Mouse (Mus musculus): ENCODE measurements around the gene Prl8a6. TPM values are rescaled to one million over a fixed set of nuclear protein-coding genes. Genes with fewer than 3 reads are reported as not detected.

Prl8a6 gene
- not detected in 2 replicates for polyA plus RNA-seq (2015; fragmentation: Nextera tagmentation; extraction: Ambion mirVana)

- H3K27me3 ChIP-seq: no peaks in the 10 kb centered on the region
- no peak within 1 kb of the TSS for H3K9ac ChIP-seq
- WGBS: 86% methylated on average over 3 of the region's 3 CpGs
- no peaks in the 10 kb centered on the region for H3K9me3 ChIP-seq
- H3K36me3 ChIP-seq: no peaks in the 10 kb centered on the region
- H3K27ac ChIP-seq: no peak within 1 kb of the TSS
- H3K4me1 ChIP-seq: no peaks in the 10 kb centered on the region
- H3K4me3 ChIP-seq: no peak within 1 kb of the TSS
- H3K4me2 ChIP-seq (replicated peaks): no peak within 1 kb of the TSS
- ATAC-seq (ENCODE audit: low FRiP score, low read depth): no peak
These were observed at the start of gene Prl8a6 for GRCm38 (mm10) chr13:27438588-27438987. Prl8a6 (minus strand) TSS chr13:27438688.

DNA sequence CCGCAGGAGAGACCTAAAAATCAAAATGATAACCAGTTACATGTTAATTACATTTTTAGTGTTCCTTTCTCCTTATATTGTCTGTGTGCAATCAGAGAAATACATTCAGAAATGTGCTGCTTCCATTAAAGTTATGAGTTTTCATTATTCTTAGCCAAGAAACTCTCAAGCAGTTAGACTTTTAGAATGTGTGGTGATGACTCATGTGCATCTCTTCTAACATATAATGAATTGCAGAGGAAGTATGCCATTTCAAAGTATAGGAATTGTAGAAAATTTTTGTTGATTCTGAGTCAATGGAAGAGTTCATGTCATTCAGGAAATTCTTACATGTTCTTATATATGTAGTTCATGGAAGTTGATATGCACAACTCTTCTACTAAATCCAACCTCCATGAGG is 5.3 kb downstream of the Prl8a6 start:
- Histone ChIP-seq H3K27me3 (no peaks in the 10 kb centered on the region), H3K9ac (no peak overlapping the region), H3K4me2 (replicated peaks) (no peak overlapping the region), H3K9me3 (no peaks in the 10 kb centered on the region), H3K4me3 (no peak overlapping the region), H3K36me3 (no peaks in the 10 kb centered on the region), H3K4me1 (no peaks in the 10 kb centered on the region), H3K27ac (no peak overlapping the region)
- 85% methylated on average over 1 of the region's 1 CpGs for WGBS
- no peak for ATAC-seq (ENCODE audit: low FRiP score, low read depth)

- H3K27me3 ChIP-seq: no peaks in the 10 kb centered on the region
- no peak overlapping the region for H3K27ac ChIP-seq
- no peak overlapping the region for H3K4me2 ChIP-seq (replicated peaks)
- no peaks in the 10 kb centered on the region for H3K36me3 ChIP-seq
- H3K4me3 ChIP-seq: no peak overlapping the region
- no peak for ATAC-seq (ENCODE audit: low FRiP score, low read depth)
- H3K4me1 ChIP-seq: no peaks in the 10 kb centered on the region
- no peaks in the 10 kb centered on the region for H3K9me3 ChIP-seq
- H3K9ac ChIP-seq: no peak overlapping the region
These were observed 24.8 kb downstream of the Prl8a6 start for GRCm38 (mm10) chr13:27413640-27414039.

DNA sequence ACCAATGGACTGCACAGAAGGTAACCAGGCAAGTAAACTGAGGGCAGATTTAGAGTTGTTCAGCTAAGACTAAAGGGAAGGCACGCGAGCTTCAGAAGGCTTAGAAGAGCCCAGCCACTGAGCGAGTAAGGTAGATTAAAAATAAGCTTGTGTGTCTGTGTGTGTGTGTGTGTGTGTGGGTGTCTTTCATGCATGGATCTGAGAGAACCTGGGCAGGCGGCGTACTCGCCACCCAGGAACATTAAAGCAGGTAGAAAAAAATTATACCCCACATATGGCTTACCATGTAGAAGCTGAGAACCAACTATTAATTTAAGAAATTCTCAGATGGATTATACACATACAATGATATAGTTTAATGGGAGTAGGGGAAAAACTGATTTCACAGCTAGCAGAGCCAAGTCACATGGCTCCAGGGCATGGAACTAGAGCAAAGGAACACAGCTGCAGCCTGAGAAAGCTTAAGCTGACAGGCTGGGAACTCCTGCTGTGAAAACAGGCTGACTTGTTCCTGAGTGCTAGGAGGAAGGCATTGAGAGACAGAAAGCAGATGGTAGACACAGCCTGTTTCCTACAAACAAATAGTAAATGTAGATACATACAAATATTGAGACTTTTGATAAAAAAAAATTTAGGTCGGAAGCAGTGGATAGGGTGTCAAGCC is 39.3 kb downstream of the Prl8a6 start:
- Histone ChIP-seq H3K9me3 (no peaks in the 10 kb centered on the region), H3K4me3 (no peak overlapping the region), H3K9ac (no peak overlapping the region), H3K27ac (no peak overlapping the region), H3K4me1 (no peaks in the 10 kb centered on the region), H3K36me3 (no peaks in the 10 kb centered on the region), H3K4me2 (replicated peaks) (no peak overlapping the region), H3K27me3 (no peaks in the 10 kb centered on the region)
- 80% methylated on average over 7 of the region's 7 CpGs for WGBS
- ATAC-seq (ENCODE audit: low FRiP score, low read depth): no peak

DNA sequence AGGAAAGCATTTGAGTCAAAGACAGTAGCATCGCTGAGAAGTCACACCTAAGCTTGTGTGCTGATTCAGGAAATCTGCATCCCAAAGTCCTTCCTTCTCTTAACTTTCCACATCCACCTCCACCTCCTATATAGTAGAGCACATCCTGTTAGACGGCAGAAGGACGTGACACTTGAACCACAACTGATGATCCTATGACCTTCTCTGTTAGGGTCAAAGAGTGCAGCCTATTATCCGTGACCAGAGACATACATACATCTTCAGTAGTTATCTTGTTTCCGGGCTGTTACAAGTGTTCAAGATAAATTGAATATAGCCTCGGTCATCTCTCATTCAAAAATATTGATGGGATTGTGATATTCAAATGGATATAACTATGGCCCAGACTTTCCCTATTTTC is 47.7 kb downstream of the Prl8a6 start, which contains the start of gene Prl2b1:
Gene Prl2b1, minus strand, starts transcription at position 101 of the 400 bp plus-strand sequence.
- H3K9ac ChIP-seq: no peak within 1 kb of the TSS
- ATAC-seq (ENCODE audit: low FRiP score, low read depth): no peak
- H3K4me1 ChIP-seq: no peaks in the 10 kb centered on the region
- WGBS: 82% methylated on average over 6 of the region's 6 CpGs
- H3K36me3 ChIP-seq: no peaks in the 10 kb centered on the region
- H3K27me3 ChIP-seq: no peaks in the 10 kb centered on the region
- H3K4me2 ChIP-seq (replicated peaks): no peak within 1 kb of the TSS
- H3K9me3 ChIP-seq: no peaks in the 10 kb centered on the region
- no peak within 1 kb of the TSS for H3K27ac ChIP-seq
- H3K4me3 ChIP-seq: no peak within 1 kb of the TSS

Other genes starting within 250 kb of the Prl8a6 start
- not detected in 2 replicates for gene Prl3c1, start 242.0 kb downstream of the Prl8a6 start, polyA plus RNA-seq (2015; fragmentation: Nextera tagmentation; extraction: Ambion mirVana)
- gene Prl3b1, start 196.8 kb downstream of the Prl8a6 start, polyA plus RNA-seq (2015; fragmentation: Nextera tagmentation; extraction: Ambion mirVana): not detected in 2 replicates
- not detected in 2 replicates for gene Prl3a1, start 179.3 kb downstream of the Prl8a6 start, polyA plus RNA-seq (2015; fragmentation: Nextera tagmentation; extraction: Ambion mirVana)
- gene Prl6a1, start 126.1 kb downstream of the Prl8a6 start, polyA plus RNA-seq (2015; fragmentation: Nextera tagmentation; extraction: Ambion mirVana): not detected in 2 replicates
- gene Prl8a2, start 93.0 kb downstream of the Prl8a6 start, polyA plus RNA-seq (2015; fragmentation: Nextera tagmentation; extraction: Ambion mirVana): 0.61 TPM in 1 of 2 replicates, not detected in the other
- not detected in 2 replicates for gene Prl2b1, start 47.8 kb downstream of the Prl8a6 start, polyA plus RNA-seq (2015; fragmentation: Nextera tagmentation; extraction: Ambion mirVana)
- not detected in 2 replicates for gene Prl8a8, start 74.5 kb upstream of the Prl8a6 start, polyA plus RNA-seq (2015; fragmentation: Nextera tagmentation; extraction: Ambion mirVana)
- gene Prl8a9, start 125.9 kb upstream of the Prl8a6 start, polyA plus RNA-seq (2015; fragmentation: Nextera tagmentation; extraction: Ambion mirVana): not detected in 2 replicates
- not detected in 2 replicates for gene Prl8a1, start 143.5 kb upstream of the Prl8a6 start, polyA plus RNA-seq (2015; fragmentation: Nextera tagmentation; extraction: Ambion mirVana)
- gene Prl7b1, start 171.9 kb upstream of the Prl8a6 start, polyA plus RNA-seq (2015; fragmentation: Nextera tagmentation; extraction: Ambion mirVana): not detected in 2 replicates
- not detected in 2 replicates for gene Prl7a1, start 203.8 kb upstream of the Prl8a6 start, polyA plus RNA-seq (2015; fragmentation: Nextera tagmentation; extraction: Ambion mirVana)
- gene Prl7a2, start 229.3 kb upstream of the Prl8a6 start, polyA plus RNA-seq (2015; fragmentation: Nextera tagmentation; extraction: Ambion mirVana): not detected in 2 replicates